Mouse (Mus musculus) midbrain, postnatal 0 days (tissue): ENCODE measurements around the gene Slc5a6. TPM values are rescaled to one million over a fixed set of nuclear protein-coding genes. Genes with fewer than 3 reads are reported as not detected.

Experiments used
- ATAC-seq: fragments of 200-750 bp; cut with Nextera tagmentation; 2 replicates; pipeline ENCODE4 v1.8.0; 2017; ENCODE audit warnings: moderate number of reproducible peaks, mild to moderate bottlenecking, moderate TSS enrichment, moderate library complexity; ENCODE audit not compliant: low FRiP score
- DNase-seq: peaks from one replicate; pipeline ENCODE4 v3.0.0-alpha.2; 2015; ENCODE audit warnings: low spot score
- H3K27ac ChIP-seq: fragments of 300-500 bp; sonication (generic); 2 replicates; pipeline ENCODE4 v1.5.1; 2014; ENCODE audit warnings: low read depth, mild to moderate bottlenecking, low read length, mixed read lengths
- H3K27me3 ChIP-seq: fragments of 300-500 bp; sonication (generic); 2 replicates; pipeline ENCODE4 v1.6.1; 2014; ENCODE audit warnings: low read length, control low read depth, mixed read lengths; ENCODE audit not compliant: insufficient read depth
- H3K36me3 ChIP-seq: fragments of 300-500 bp; sonication (generic); 2 replicates; pipeline ENCODE4 v1.6.1; 2014; ENCODE audit warnings: low read length, control low read depth, mixed read lengths; ENCODE audit not compliant: insufficient read depth
- H3K4me1 ChIP-seq: fragments of 300-500 bp; sonication (generic); 2 replicates; pipeline ENCODE4 v1.6.1; 2014; ENCODE audit warnings: mild to moderate bottlenecking, control low read depth, antibody characterized with exemption, low read length, mixed read lengths; ENCODE audit not compliant: insufficient read depth
- H3K4me2 ChIP-seq: fragments of 300-500 bp; sonication (generic); 2 replicates; pipeline ENCODE4 v1.6.1; 2014; ENCODE audit warnings: low read depth, mild to moderate bottlenecking, low read length, mixed read lengths; ENCODE audit not compliant: poor library complexity, severe bottlenecking
- H3K4me3 ChIP-seq: fragments of 300-500 bp; sonication (generic); 2 replicates; pipeline ENCODE4 v1.5.1; 2014; ENCODE audit warnings: low read depth, mild to moderate bottlenecking, low read length, moderate library complexity
- H3K9ac ChIP-seq: fragments of 300-500 bp; sonication (generic); replicated peaks from 2 replicates; pipeline ENCODE4 v1.6.1; 2014; ENCODE audit warnings: mild to moderate bottlenecking, low read length, moderate library complexity, mixed read lengths; ENCODE audit not compliant: poor library complexity, severe bottlenecking
- H3K9me3 ChIP-seq: fragments of 300-500 bp; sonication (generic); 2 replicates; pipeline ENCODE4 v1.6.1; 2016; ENCODE audit warnings: low read length, control low read depth
- CTCF ChIP-seq: IDR thresholded peaks from 2 replicates; pipeline ENCODE4 v1.5.1; 2016; ENCODE audit warnings: antibody characterized with exemption, mild to moderate bottlenecking
- whole genome bisulfite sequencing: fragments of 180-500 bp; shearing (Covaris S2); extraction: QIAGEN DNeasy Blood & Tissue Kit; methylation state at CpG from one replicate; pipeline ENCODE4 v1.1.7; 2014; 5-methylcytosine and 5-hydroxymethylcytosine counted together
- polyA plus RNA-seq: library from polyadenylated mRNA; unstranded; fragments of >200 nt; fragmentation: Nextera tagmentation; extraction: Ambion mirVana; gene quantifications from 2 replicates; pipeline ENCODE4 v1.2.1, GENCODE M21; 2015
- total RNA-seq: library from RNA; depleted of rRNA; stranded (reverse); fragments of >200 nt; gene quantifications from 2 replicates; pipeline ENCODE4 v1.2.3, GENCODE M21; 2014

Slc5a6 gene
- total and polyA plus RNA-seq, 2 experiments from 2014 or later: 32.3 to 44.9 TPM

- peak; percentile 90 for DNase-seq
- peak; percentile 93 for TF ChIP-seq CTCF
Observed at GRCm38 (mm10) chr5:31004184-31004583, 44.5 kb downstream of the Slc5a6 start.

GRCm38 (mm10) chr5:31001560-31001959, 47.2 kb downstream of the Slc5a6 start:
- no peak overlapping the region for H3K27ac ChIP-seq
- H3K27me3 ChIP-seq: no peaks in the 10 kb centered on the region
- no peak overlapping the region for H3K9ac ChIP-seq
- H3K4me3 ChIP-seq: no peak overlapping the region
- DNase-seq (no peak), ATAC-seq (no peak)
- WGBS: 80% methylated on average over 4 of the region's 4 CpGs
- H3K4me1 ChIP-seq: no peaks in the 10 kb centered on the region
- peak; percentile 18; the same call in 1 of the 2 replicates for TF ChIP-seq CTCF
- no peaks in the 10 kb centered on the region for H3K36me3 ChIP-seq
- H3K9me3 ChIP-seq: no peaks in the 10 kb centered on the region
- H3K4me2 ChIP-seq: no peak overlapping the region

More at GRCm38 (mm10) chr5:31004184-31004583, 44.5 kb downstream of the Slc5a6 start:
- 5% methylated on average over 5 of the region's 5 CpGs for WGBS
- no peak overlapping the region for H3K27ac ChIP-seq
- H3K9ac ChIP-seq: no peak overlapping the region
- H3K4me3 ChIP-seq: no peak overlapping the region
- no peaks in the 10 kb centered on the region for H3K36me3 ChIP-seq
- H3K4me2 ChIP-seq: no peak overlapping the region
- no peak for ATAC-seq
- no peaks in the 10 kb centered on the region for H3K27me3 ChIP-seq
- H3K9me3 ChIP-seq: no peaks in the 10 kb centered on the region
- H3K4me1 ChIP-seq: no peaks in the 10 kb centered on the region

GRCm38 (mm10) chr5:31000993-31001392, 47.7 kb downstream of the Slc5a6 start:
- Histone ChIP-seq H3K27ac (no peak overlapping the region), H3K36me3 (no peaks in the 10 kb centered on the region), H3K4me2 (no peak overlapping the region), H3K9ac (no peak overlapping the region), H3K4me1 (no peaks in the 10 kb centered on the region), H3K27me3 (no peaks in the 10 kb centered on the region), H3K9me3 (no peaks in the 10 kb centered on the region), H3K4me3 (no peak overlapping the region)
- ATAC-seq (no peak), DNase-seq (no peak)
- TF ChIP-seq CTCF: no peak
- WGBS: 86% methylated on average over 2 of the region's 2 CpGs

GRCm38 (mm10) chr5:31000122-31000521, 48.6 kb downstream of the Slc5a6 start:
- H3K9me3 ChIP-seq: no peaks in the 10 kb centered on the region
- TF ChIP-seq CTCF: no peak
- no peak overlapping the region for H3K27ac ChIP-seq
- H3K27me3 ChIP-seq: no peaks in the 10 kb centered on the region
- H3K36me3 ChIP-seq: no peaks in the 10 kb centered on the region
- no peak for DNase-seq
- no peaks in the 10 kb centered on the region for H3K4me1 ChIP-seq
- no peak for ATAC-seq
- H3K9ac ChIP-seq: no peak overlapping the region
- 81% methylated on average over 7 of the region's 7 CpGs for WGBS
- H3K4me2 ChIP-seq: no peak overlapping the region
- no peak overlapping the region for H3K4me3 ChIP-seq

- Histone ChIP-seq H3K4me3 (no peak overlapping the region), H3K36me3 (no peaks in the 10 kb centered on the region), H3K4me1 (no peaks in the 10 kb centered on the region), H3K9me3 (no peaks in the 10 kb centered on the region), H3K27me3 (no peaks in the 10 kb centered on the region), H3K9ac (no peak overlapping the region), H3K4me2 (no peak overlapping the region), H3K27ac (no peak overlapping the region)
- ATAC-seq (no peak), DNase-seq (no peak)
- WGBS: 60% methylated on average over 5 of the region's 5 CpGs
- TF ChIP-seq CTCF: no peak
Observed at GRCm38 (mm10) chr5:30999324-30999723, 49.4 kb downstream of the Slc5a6 start.

- DNase-seq (peak; percentile 10), ATAC-seq (no peak)
- H3K4me1 ChIP-seq: no peaks in the 10 kb centered on the region
- TF ChIP-seq CTCF: peak; percentile 72
- H3K27me3 ChIP-seq: no peaks in the 10 kb centered on the region
- WGBS: 25% methylated on average over 5 of the region's 5 CpGs
- no peak overlapping the region for H3K4me3 ChIP-seq
- no peak overlapping the region for H3K9ac ChIP-seq
- no peaks in the 10 kb centered on the region for H3K36me3 ChIP-seq
- no peak overlapping the region for H3K27ac ChIP-seq
- H3K4me2 ChIP-seq: no peak overlapping the region
- H3K9me3 ChIP-seq: no peaks in the 10 kb centered on the region
Observed at GRCm38 (mm10) chr5:30998306-30998705, 50.4 kb downstream of the Slc5a6 start.
